Mouse (Mus musculus): ENCODE results near the gene Lta.

Lta gene

GRCm38 (mm10) chr17:35157254-35157653, 47.9 kb downstream of the Lta start:
- no peak for DNase-seq (ENCODE audit: low spot score)

- no peak for DNase-seq (ENCODE audit: low spot score)
Measured at GRCm38 (mm10) chr17:35156461-35157200, 48.5 kb downstream of the Lta start.

DNA sequence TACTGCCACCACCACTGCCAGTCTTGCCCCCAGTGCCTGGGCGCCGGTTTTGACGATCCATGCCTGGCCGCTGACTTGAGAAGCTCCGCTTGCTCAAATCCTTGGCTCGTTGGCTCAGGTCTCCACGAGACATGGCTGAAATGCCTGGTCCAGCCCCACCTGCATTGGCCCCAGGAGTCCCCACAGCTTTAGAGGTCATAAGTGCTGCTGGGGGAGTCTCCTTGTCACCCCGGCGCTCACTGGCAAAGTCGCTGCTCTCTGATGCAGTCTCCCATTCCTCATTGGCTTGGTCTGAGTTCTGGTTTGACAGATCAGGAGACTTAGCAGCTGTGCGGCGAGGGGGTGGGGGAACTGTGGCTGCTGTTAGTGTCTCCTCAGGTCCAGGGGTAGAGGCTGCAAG, 49.7 kb downstream of the Lta start:
- no peak for DNase-seq (ENCODE audit: low spot score)

DNA sequence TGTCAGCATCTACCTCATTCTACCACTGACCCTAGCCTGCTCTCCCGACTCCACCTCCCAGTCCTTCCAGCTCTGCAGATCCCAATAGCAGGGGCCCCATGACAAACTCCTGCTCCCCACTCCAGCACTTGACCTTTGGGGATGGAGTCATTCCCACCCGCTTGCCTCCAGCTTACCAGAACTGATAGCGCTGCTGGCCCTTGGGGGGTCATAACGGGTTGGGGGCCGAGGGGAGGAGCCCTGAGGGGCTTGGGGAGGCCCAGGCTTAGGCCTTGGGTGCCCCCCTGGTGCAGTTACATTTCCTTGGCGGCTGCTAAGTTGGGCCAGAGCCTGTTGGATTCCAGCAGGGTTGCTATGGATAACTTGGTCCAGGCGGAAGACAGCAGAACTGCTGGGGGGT, 50.5 kb downstream of the Lta start:
- DNase-seq (ENCODE audit: low spot score) = no peak

DNA sequence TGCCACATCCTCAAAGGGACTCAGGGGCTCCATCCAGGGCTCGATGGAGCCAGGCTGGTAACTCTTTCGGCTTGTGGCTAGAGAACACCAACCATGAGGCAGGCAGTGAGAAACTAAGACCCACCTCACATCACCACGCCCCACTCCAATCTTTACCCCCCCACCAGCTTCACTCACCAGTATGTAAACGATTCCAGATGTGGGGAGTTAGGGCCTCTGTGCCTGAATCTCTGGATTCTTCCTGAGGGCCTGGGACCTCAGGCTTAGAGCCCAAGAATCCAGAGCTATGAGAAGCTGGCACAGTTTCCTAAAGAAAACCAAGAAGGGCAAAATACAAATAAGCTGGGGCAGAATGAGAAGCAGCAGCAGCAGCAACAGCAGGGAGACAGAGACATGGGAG, 51.2 kb downstream of the Lta start:
- no peak for DNase-seq (ENCODE audit: low spot score)

All from urinary bladder, postnatal 25 days (tissue).